Mouse (Mus musculus): ENCODE measurements around the gene Ola1. TPM values are rescaled to one million over a fixed set of nuclear protein-coding genes. Genes with fewer than 3 reads are reported as not detected.

Ola1 gene
- total and polyA plus RNA-seq, 2 experiments from 2014 or later = 33.3 to 66.2 TPM

- Histone ChIP-seq H3K9ac (replicated peaks; ENCODE audit: low read depth, low read length) (no peak overlapping the region), H3K36me3 (replicated peaks; ENCODE audit: control insufficient read depth, insufficient read depth, low read length) (no peaks in the 10 kb centered on the region), H3K27ac (ENCODE audit: low read depth) (no peak overlapping the region), H3K9me3 (replicated peaks; ENCODE audit: control insufficient read depth, low read length) (0 out of 2 replicates have a peak, but pooled peaks cover 4% of the 10 kb centered on the region), H3K4me1 (ENCODE audit: control insufficient read depth, insufficient read depth) (no peaks in the 10 kb centered on the region), H3K4me2 (ENCODE audit: low read depth, low read length) (peak overlapping the region; percentile 63), H3K4me3 (ENCODE audit: low read depth, low read length) (peak overlapping the region; percentile 40), H3K27me3 (ENCODE audit: control insufficient read depth, insufficient read depth, low read length) (peaks cover 77% of the 10 kb centered on the region)
- TF ChIP-seq CTCF (IDR thresholded peaks at IDR 0.05; ENCODE audit: low read depth) = no peak
- no peak for TF ChIP-seq EP300 (IDR thresholded peaks at IDR 0.05; ENCODE audit: low read depth)
- WGBS = 8% methylated on average over 11 of the region's 11 CpGs
- no peak for ATAC-seq (ENCODE audit: insufficient read depth, low read depth)
- no peak for DNase-seq (ENCODE audit: low spot score)
Measured at GRCm38 (mm10) chr2:73264611-73265195, 46.0 kb upstream of the Ola1 start.

GRCm38 (mm10) chr2:73263794-73264610 is 45.3 kb upstream of the Ola1 start:
- 0 out of 2 replicates have a peak, but pooled peaks cover 4% of the 10 kb centered on the region for H3K9me3 ChIP-seq (replicated peaks; ENCODE audit: control insufficient read depth, low read length)
- no peak overlapping the region for H3K9ac ChIP-seq (replicated peaks; ENCODE audit: low read depth, low read length)
- peak overlapping the region; percentile 40 for H3K4me3 ChIP-seq (ENCODE audit: low read depth, low read length)
- no peaks in the 10 kb centered on the region for H3K4me1 ChIP-seq (ENCODE audit: control insufficient read depth, insufficient read depth)
- no peak for DNase-seq (ENCODE audit: low spot score)
- no peak for ATAC-seq (ENCODE audit: insufficient read depth, low read depth)
- H3K4me2 ChIP-seq (ENCODE audit: low read depth, low read length) = peak overlapping the region; percentile 63
- H3K27me3 ChIP-seq (ENCODE audit: control insufficient read depth, insufficient read depth, low read length) = peaks cover 72% of the 10 kb centered on the region
- no peaks in the 10 kb centered on the region for H3K36me3 ChIP-seq (replicated peaks; ENCODE audit: control insufficient read depth, insufficient read depth, low read length)
- TF ChIP-seq CTCF (IDR thresholded peaks at IDR 0.05; ENCODE audit: low read depth) (no peak), EP300 (IDR thresholded peaks at IDR 0.05; ENCODE audit: low read depth) (no peak)
- 2% methylated on average over 38 of the region's 38 CpGs for WGBS
- no peak overlapping the region for H3K27ac ChIP-seq (ENCODE audit: low read depth)

GRCm38 (mm10) chr2:73263172-73263765 is 44.5 kb upstream of the Ola1 start:
- Histone ChIP-seq H3K27me3 (ENCODE audit: control insufficient read depth, insufficient read depth, low read length) (peaks cover 65% of the 10 kb centered on the region), H3K9me3 (replicated peaks; ENCODE audit: control insufficient read depth, low read length) (0 out of 2 replicates have a peak, but pooled peaks cover 4% of the 10 kb centered on the region), H3K36me3 (replicated peaks; ENCODE audit: control insufficient read depth, insufficient read depth, low read length) (no peaks in the 10 kb centered on the region), H3K4me3 (ENCODE audit: low read depth, low read length) (peak overlapping the region; percentile 40), H3K4me2 (ENCODE audit: low read depth, low read length) (peak overlapping the region; percentile 63), H3K4me1 (ENCODE audit: control insufficient read depth, insufficient read depth) (no peaks in the 10 kb centered on the region), H3K9ac (replicated peaks; ENCODE audit: low read depth, low read length) (no peak overlapping the region), H3K27ac (ENCODE audit: low read depth) (no peak overlapping the region)
- 21% methylated on average over 16 of the region's 16 CpGs for WGBS
- DNase-seq (ENCODE audit: low spot score) (no peak), ATAC-seq (ENCODE audit: insufficient read depth, low read depth) (no peak)
- TF ChIP-seq EP300 (IDR thresholded peaks at IDR 0.05; ENCODE audit: low read depth) (no peak), CTCF (IDR thresholded peaks at IDR 0.05; ENCODE audit: low read depth) (no peak)

GRCm38 (mm10) chr2:73248701-73249100 is 30.0 kb upstream of the Ola1 start:
- 78% methylated on average over 4 of the region's 4 CpGs for WGBS
- ATAC-seq (ENCODE audit: insufficient read depth, low read depth) (no peak), DNase-seq (ENCODE audit: low spot score) (no peak)
- Histone ChIP-seq H3K27ac (ENCODE audit: low read depth) (no peak overlapping the region), H3K4me1 (ENCODE audit: control insufficient read depth, insufficient read depth) (no peaks in the 10 kb centered on the region), H3K9me3 (replicated peaks; ENCODE audit: control insufficient read depth, low read length) (no peaks in the 10 kb centered on the region), H3K4me2 (ENCODE audit: low read depth, low read length) (no peak overlapping the region), H3K4me3 (ENCODE audit: low read depth, low read length) (no peak overlapping the region), H3K27me3 (ENCODE audit: control insufficient read depth, insufficient read depth, low read length) (no peaks in the 10 kb centered on the region), H3K9ac (replicated peaks; ENCODE audit: low read depth, low read length) (no peak overlapping the region), H3K36me3 (replicated peaks; ENCODE audit: control insufficient read depth, insufficient read depth, low read length) (no peaks in the 10 kb centered on the region)
- no peak for TF ChIP-seq EP300 (IDR thresholded peaks at IDR 0.05; ENCODE audit: low read depth)
- TF ChIP-seq CTCF (IDR thresholded peaks at IDR 0.05; ENCODE audit: low read depth) = no peak

- Histone ChIP-seq H3K27me3 (ENCODE audit: control insufficient read depth, insufficient read depth, low read length) (no peaks in the 10 kb centered on the region), H3K36me3 (replicated peaks; ENCODE audit: control insufficient read depth, insufficient read depth, low read length) (no peaks in the 10 kb centered on the region), H3K4me2 (ENCODE audit: low read depth, low read length) (no peak overlapping the region), H3K9ac (replicated peaks; ENCODE audit: low read depth, low read length) (no peak overlapping the region), H3K4me3 (ENCODE audit: low read depth, low read length) (no peak overlapping the region), H3K27ac (ENCODE audit: low read depth) (no peak overlapping the region), H3K4me1 (ENCODE audit: control insufficient read depth, insufficient read depth) (no peaks in the 10 kb centered on the region), H3K9me3 (replicated peaks; ENCODE audit: control insufficient read depth, low read length) (no peaks in the 10 kb centered on the region)
- 72% methylated on average over 4 of the region's 4 CpGs for WGBS
- no peak for TF ChIP-seq EP300 (IDR thresholded peaks at IDR 0.05; ENCODE audit: low read depth)
- no peak for TF ChIP-seq CTCF (IDR thresholded peaks at IDR 0.05; ENCODE audit: low read depth)
- ATAC-seq (ENCODE audit: insufficient read depth, low read depth) (no peak), DNase-seq (ENCODE audit: low spot score) (no peak)
Measured at GRCm38 (mm10) chr2:73241299-73241698, 22.6 kb upstream of the Ola1 start.

Measured in heart, postnatal 0 days (tissue).